Mouse (Mus musculus) neural tube, embryonic 12.5 days (tissue): ENCODE data around the gene Taf6l. TPM values are rescaled to one million over a fixed set of nuclear protein-coding genes. Genes with fewer than 3 reads are reported as not detected.
"Not testable (repeated sequence)": the region's sequence is repeated elsewhere in the genome, so short reads cannot be mapped to it uniquely, and the experiment has no call there.

ENCODE experiments used
- ATAC-seq: fragments of 200-750 bp; cut with Nextera tagmentation; 2 replicates; pipeline ENCODE4 v1.8.0; 2017; ENCODE audit warnings: low read depth, mild to moderate bottlenecking, moderate TSS enrichment, moderate library complexity; ENCODE audit not compliant: low FRiP score
- H3K27ac ChIP-seq: fragments of 300-500 bp; sonication (generic); 2 replicates; pipeline ENCODE4 v1.5.1; 2016
- H3K27me3 ChIP-seq: fragments of 300-500 bp; sonication (generic); replicated peaks from 2 replicates; pipeline ENCODE4 v1.6.1; 2016; ENCODE audit warnings: mild to moderate bottlenecking
- H3K36me3 ChIP-seq: fragments of 300-500 bp; sonication (generic); 2 replicates; pipeline ENCODE4 v1.6.1; 2016; ENCODE audit warnings: mild to moderate bottlenecking
- H3K4me1 ChIP-seq: fragments of 300-500 bp; sonication (generic); 2 replicates; pipeline ENCODE4 v1.6.1; 2016
- H3K4me2 ChIP-seq: fragments of 300-500 bp; sonication (generic); replicated peaks from 2 replicates; pipeline ENCODE4 v1.6.1; 2016; ENCODE audit warnings: mild to moderate bottlenecking
- H3K4me3 ChIP-seq: fragments of 300-500 bp; sonication (generic); 2 replicates; pipeline ENCODE4 v1.5.1; 2016
- H3K9ac ChIP-seq: fragments of 300-500 bp; sonication (generic); 2 replicates; pipeline ENCODE4 v1.6.1; 2016; ENCODE audit warnings: mild to moderate bottlenecking
- H3K9me3 ChIP-seq: fragments of 300-500 bp; sonication (generic); 2 replicates; pipeline ENCODE4 v1.6.1; 2016; ENCODE audit warnings: mild to moderate bottlenecking
- WGBS: fragments of 180-500 bp; shearing (Covaris S2); methylation state at CpG from one replicate; pipeline ENCODE4 v1.1.7; 2016; 5-methylcytosine and 5-hydroxymethylcytosine counted together
- polyA plus RNA-seq: library from polyadenylated mRNA; unstranded; fragments of >200 nt; fragmentation: Nextera tagmentation; extraction: Ambion mirVana; gene quantifications from 2 replicates; pipeline ENCODE4 v1.2.1, GENCODE M21; 2016

The Taf6l gene
- polyA plus RNA-seq, 1 experiment from 2014 or later: 29.9 TPM

- Histone ChIP-seq H3K9me3 (no peaks in the 10 kb centered on the region), H3K36me3 (peaks cover 41% of the 10 kb centered on the region), H3K4me2 (peak overlapping the region; percentile 77), H3K27ac (no peak overlapping the region), H3K4me3 (no peak overlapping the region), H3K9ac (no peak overlapping the region), H3K4me1 (peaks cover 19% of the 10 kb centered on the region), H3K27me3 (no peaks in the 10 kb centered on the region)
- 78% methylated on average over 3 of the region's 3 CpGs for WGBS
- ATAC-seq: no peak
Observed at GRCm38 (mm10) chr19:8755652-8756051, 30.6 kb downstream of the Taf6l start.

GRCm38 (mm10) chr19:8747368-8747767 is 38.8 kb downstream of the Taf6l start:
- H3K4me3 ChIP-seq: no peak overlapping the region
- no peak overlapping the region for H3K4me2 ChIP-seq
- peaks cover 6% of the 10 kb centered on the region for H3K4me1 ChIP-seq
- no peaks in the 10 kb centered on the region for H3K9me3 ChIP-seq
- no peaks in the 10 kb centered on the region for H3K27me3 ChIP-seq
- ATAC-seq: no peak
- H3K27ac ChIP-seq: no peak overlapping the region
- no peak overlapping the region for H3K9ac ChIP-seq
- WGBS: 71% methylated on average over 2 of the region's 2 CpGs
- H3K36me3 ChIP-seq: peaks cover 82% of the 10 kb centered on the region

- peaks cover 17% of the 10 kb centered on the region for H3K4me1 ChIP-seq
- WGBS: 98% methylated on average over 1 of the region's 1 CpGs
- no peaks in the 10 kb centered on the region for H3K9me3 ChIP-seq
- H3K4me3 ChIP-seq: no peak overlapping the region
- ATAC-seq: no peak
- peaks cover 68% of the 10 kb centered on the region for H3K36me3 ChIP-seq
- H3K4me2 ChIP-seq: no peak overlapping the region
- no peaks in the 10 kb centered on the region for H3K27me3 ChIP-seq
- H3K27ac ChIP-seq: no peak overlapping the region
- no peak overlapping the region for H3K9ac ChIP-seq
Observed at GRCm38 (mm10) chr19:8745382-8745781, 40.8 kb downstream of the Taf6l start.

- H3K27ac ChIP-seq: no peak overlapping the region
Observed at GRCm38 (mm10) chr19:8742176-8742575, 44.0 kb downstream of the Taf6l start.

GRCm38 (mm10) chr19:8741243-8741869 is 44.9 kb downstream of the Taf6l start, which contains the start of gene Stx5a:
Stx5a (plus strand) TSS chr19:8741413.
- no peaks in the 10 kb centered on the region for H3K27me3 ChIP-seq
- peak within 1 kb of the TSS; percentile 89 for H3K4me2 ChIP-seq
- peaks cover 19% of the 10 kb centered on the region for H3K4me1 ChIP-seq
- H3K27ac ChIP-seq: peak within 1 kb of the TSS; percentile 69; the same call in 1 of the 2 replicates
- H3K9ac ChIP-seq: peak within 1 kb of the TSS; percentile 83
- peak within 1 kb of the TSS; percentile 76 for H3K4me3 ChIP-seq
- peaks cover 57% of the 10 kb centered on the region for H3K36me3 ChIP-seq
- peak; percentile 97 for ATAC-seq
- WGBS: under 1% methylated on average over 36 of the region's 36 CpGs
- H3K9me3 ChIP-seq: no peaks in the 10 kb centered on the region

More at GRCm38 (mm10) chr19:8742176-8742575, 44.0 kb downstream of the Taf6l start:
- Histone ChIP-seq H3K4me2 (peak overlapping the region; percentile 89), H3K9ac (peak overlapping the region; percentile 83), H3K36me3 (peaks cover 63% of the 10 kb centered on the region), H3K4me1 (peaks cover 19% of the 10 kb centered on the region), H3K9me3 (no peaks in the 10 kb centered on the region), H3K4me3 (peak overlapping the region; percentile 76), H3K27me3 (no peaks in the 10 kb centered on the region)
- ATAC-seq: no peak
- WGBS: 24% methylated on average over 14 of the region's 14 CpGs

- peak within 1 kb of the TSS; percentile 83 for H3K9ac ChIP-seq
- H3K4me2 ChIP-seq: peak within 1 kb of the TSS; percentile 89
- peaks cover 49% of the 10 kb centered on the region for H3K36me3 ChIP-seq
- peaks cover 19% of the 10 kb centered on the region for H3K4me1 ChIP-seq
- H3K27ac ChIP-seq: peak within 1 kb of the TSS; percentile 69; the same call in 1 of the 2 replicates
- H3K4me3 ChIP-seq: peak within 1 kb of the TSS; percentile 76
- ATAC-seq: peak; percentile 37
- 69% methylated on average over 14 of the region's 14 CpGs for WGBS
- no peaks in the 10 kb centered on the region for H3K27me3 ChIP-seq
- no peaks in the 10 kb centered on the region for H3K9me3 ChIP-seq
Observed at GRCm38 (mm10) chr19:8740603-8741002, 45.6 kb downstream of the Taf6l start, which contains the start of gene 1700092M07Rik. 1700092M07Rik (plus strand) TSS chr19:8740718.

- Histone ChIP-seq H3K4me1 (peaks cover 19% of the 10 kb centered on the region), H3K4me3 (no peak overlapping the region), H3K9me3 (no peaks in the 10 kb centered on the region), H3K9ac (no peak overlapping the region), H3K36me3 (peaks cover 43% of the 10 kb centered on the region), H3K27ac (no peak overlapping the region), H3K27me3 (no peaks in the 10 kb centered on the region), H3K4me2 (no peak overlapping the region)
- WGBS: 95% methylated on average over 6 of the region's 6 CpGs
- no peak for ATAC-seq
Observed at GRCm38 (mm10) chr19:8739646-8740045, 46.6 kb downstream of the Taf6l start.

- Histone ChIP-seq H3K4me2 (no peak overlapping the region), H3K27me3 (no peaks in the 10 kb centered on the region), H3K4me3 (no peak overlapping the region), H3K9me3 (no peaks in the 10 kb centered on the region), H3K4me1 (peaks cover 19% of the 10 kb centered on the region), H3K36me3 (peaks cover 39% of the 10 kb centered on the region), H3K9ac (no peak overlapping the region), H3K27ac (no peak overlapping the region)
- no peak for ATAC-seq
- 92% methylated on average over 7 of the region's 7 CpGs for WGBS
Observed at GRCm38 (mm10) chr19:8738911-8739310, 47.3 kb downstream of the Taf6l start.

- peak; percentile 38 for ATAC-seq
Observed at GRCm38 (mm10) chr19:8736160-8736467, 50.1 kb downstream of the Taf6l start.

GRCm38 (mm10) chr19:8735389-8736159 is 50.6 kb downstream of the Taf6l start, which contains the start of gene Wdr74:
Wdr74 (plus strand) TSS chr19:8735827.
- H3K9me3 ChIP-seq: no peaks in the 10 kb centered on the region
- peak within 1 kb of the TSS; percentile 61 for H3K9ac ChIP-seq
- H3K4me3 ChIP-seq: peak within 1 kb of the TSS; percentile 62
- peak; percentile 95 for ATAC-seq
- H3K27me3 ChIP-seq: no peaks in the 10 kb centered on the region
- H3K4me2 ChIP-seq: peak within 1 kb of the TSS; percentile 98
- no peak within 1 kb of the TSS for H3K27ac ChIP-seq
- H3K36me3 ChIP-seq: peaks cover 28% of the 10 kb centered on the region
- under 1% methylated on average over 32 of the region's 32 CpGs for WGBS
- peaks cover 4% of the 10 kb centered on the region for H3K4me1 ChIP-seq

More at GRCm38 (mm10) chr19:8736160-8736467, 50.1 kb downstream of the Taf6l start:
- H3K36me3 ChIP-seq: peaks cover 30% of the 10 kb centered on the region
- H3K27ac ChIP-seq: no peak overlapping the region
- peaks cover 9% of the 10 kb centered on the region for H3K4me1 ChIP-seq
- no peaks in the 10 kb centered on the region for H3K9me3 ChIP-seq
- peak overlapping the region; percentile 61 for H3K9ac ChIP-seq
- H3K27me3 ChIP-seq: no peaks in the 10 kb centered on the region
- peak overlapping the region; percentile 62 for H3K4me3 ChIP-seq
- H3K4me2 ChIP-seq: peak overlapping the region; percentile 98
- WGBS: 4% methylated on average over 11 of the region's 11 CpGs

- no peak for ATAC-seq
- Histone ChIP-seq H3K36me3 (peaks cover 16% of the 10 kb centered on the region; the same call in 1 of the 2 replicates), H3K4me2 (no peak overlapping the region), H3K4me3 (no peak overlapping the region), H3K9me3 (no peaks in the 10 kb centered on the region), H3K9ac (no peak overlapping the region), H3K27ac (no peak overlapping the region), H3K27me3 (no peaks in the 10 kb centered on the region), H3K4me1 (no peaks in the 10 kb centered on the region)
- WGBS: 75% methylated on average over 3 of the region's 3 CpGs
Observed at GRCm38 (mm10) chr19:8734334-8734733, 51.9 kb downstream of the Taf6l start.

GRCm38 (mm10) chr19:8728335-8729099 is 57.7 kb downstream of the Taf6l start:
- 36% methylated on average over 3 of the region's 3 CpGs for WGBS
- Histone ChIP-seq H3K36me3 (peaks cover 23% of the 10 kb centered on the region), H3K4me1 (peaks cover 17% of the 10 kb centered on the region)
- not testable (repeated sequence) for H3K9me3 ChIP-seq, H3K27me3 ChIP-seq, ATAC-seq, H3K4me2 ChIP-seq, H3K9ac ChIP-seq, H3K4me3 ChIP-seq, H3K27ac ChIP-seq
